32 mouse cellular contexts compared by ENCODE assay signal in genomic region chr10:107224596-107225330, GRCm38 (mm10). TPM values are rescaled to one million over a fixed set of nuclear protein-coding genes. Genes with fewer than 3 reads are reported as not detected.
"Had no signal": no experiment of that assay in that cellular context is flagged by ENCODE, and none has a peak within 500 bp of the region (broad histone marks: within the 10 kb centered on the region; RNA-seq: fewer than 3 reads in every experiment).

No protein-coding gene starts in this region.

- H3K27me3 ChIP-seq: limb, embryonic 12.5 days; limb, embryonic 13.5 days; limb, embryonic 15.5 days; liver, embryonic 12.5 days; liver, embryonic 13.5 days; liver, embryonic 15.5 days; lung, embryonic 15.5 days; megakaryocyte, embryonic 14.5 days; midbrain, embryonic 12.5 days; midbrain, embryonic 13.5 days; midbrain, embryonic 15.5 days; neural tube, embryonic 12.5 days had no signal

- H3K4me1 ChIP-seq: limb, embryonic 10.5 days; limb, embryonic 12.5 days; limb, embryonic 13.5 days; limb, embryonic 15.5 days; liver, embryonic 12.5 days; liver, embryonic 13.5 days; liver, embryonic 15.5 days; lung, embryonic 15.5 days; megakaryocyte, embryonic 14.5 days; midbrain, embryonic 10.5 days; midbrain, embryonic 12.5 days; midbrain, embryonic 13.5 days; midbrain, embryonic 15.5 days; neural tube, embryonic 12.5 days had no signal

- DNase-seq: left cerebral cortex, postnatal 4 days; liver; liver, embryonic 13.5 days; liver, postnatal 0 days; lung, adult 18-20 months; lung, adult 2 months; lung, embryonic 14.5 days; lung, postnatal 10 days; lung, postnatal 14 days; lung, postnatal 36 days; lung, postnatal 4 days; midbrain, embryonic 14.5 days had no signal

- H3K9ac ChIP-seq: limb, embryonic 12.5 days; limb, embryonic 13.5 days; limb, embryonic 15.5 days; liver, embryonic 12.5 days; liver, embryonic 13.5 days; liver, embryonic 14.5 days; liver, embryonic 15.5 days; liver, postnatal 0 days; lung, embryonic 14.5 days; lung, embryonic 15.5 days; midbrain, embryonic 12.5 days; midbrain, embryonic 13.5 days; midbrain, embryonic 15.5 days; neural tube, embryonic 12.5 days had no signal

- H3K4me2 ChIP-seq: limb, embryonic 12.5 days; limb, embryonic 13.5 days; limb, embryonic 15.5 days; liver, embryonic 11.5 days; liver, embryonic 12.5 days; liver, embryonic 13.5 days; liver, embryonic 15.5 days; lung, embryonic 14.5 days; lung, embryonic 15.5 days; midbrain, embryonic 11.5 days; midbrain, embryonic 12.5 days; midbrain, embryonic 13.5 days; midbrain, embryonic 15.5 days; neural tube, embryonic 12.5 days had no signal

- H3K4me3 ChIP-seq: limb, embryonic 10.5 days; limb, embryonic 12.5 days; limb, embryonic 13.5 days; limb, embryonic 15.5 days; liver, embryonic 12.5 days; liver, embryonic 13.5 days; liver, embryonic 15.5 days; lung, embryonic 15.5 days; megakaryocyte, embryonic 14.5 days; midbrain, embryonic 10.5 days; midbrain, embryonic 12.5 days; midbrain, embryonic 13.5 days; midbrain, embryonic 15.5 days; myocyte; neural tube, embryonic 12.5 days had no signal

- H3K9me3 ChIP-seq: limb, embryonic 10.5 days; limb, embryonic 12.5 days; limb, embryonic 13.5 days; limb, embryonic 15.5 days; liver, embryonic 12.5 days; liver, embryonic 15.5 days; lung, embryonic 15.5 days; midbrain, embryonic 10.5 days; midbrain, embryonic 12.5 days; midbrain, embryonic 13.5 days; midbrain, embryonic 15.5 days; neural tube, embryonic 12.5 days had no signal

- H3K27ac ChIP-seq: limb, embryonic 10.5 days; limb, embryonic 12.5 days; limb, embryonic 13.5 days; limb, embryonic 15.5 days; liver, embryonic 12.5 days; liver, embryonic 13.5 days; liver, embryonic 14.5 days; liver, embryonic 15.5 days; lung, embryonic 15.5 days; macrophage; midbrain, embryonic 10.5 days; midbrain, embryonic 12.5 days; midbrain, embryonic 13.5 days; midbrain, embryonic 15.5 days; neural tube, embryonic 12.5 days had no signal

- ATAC-seq: liver, embryonic 12.5 days; liver, postnatal 0 days; lung, postnatal 0 days; midbrain, embryonic 13.5 days; midbrain, embryonic 15.5 days; midbrain, embryonic 16.5 days had no signal

- H3K36me3 ChIP-seq: limb, embryonic 10.5 days; limb, embryonic 12.5 days; limb, embryonic 13.5 days; limb, embryonic 15.5 days; liver, embryonic 12.5 days; liver, embryonic 13.5 days; liver, embryonic 15.5 days; lung, embryonic 15.5 days; midbrain, embryonic 10.5 days; midbrain, embryonic 12.5 days; midbrain, embryonic 13.5 days; midbrain, embryonic 15.5 days; neural tube, embryonic 12.5 days had no signal

RNA-seq across cellular contexts. Expression of gene Lin7a, which starts 46.7 kb away (rescaled TPM):
- polyA plus RNA-seq: lung, adult 2 months; macrophage had no signal
